Mouse (Mus musculus) kidney, adult 2 months (tissue): ENCODE data around the gene Tmem198b. TPM values are rescaled to one million over a fixed set of nuclear protein-coding genes. Genes with fewer than 3 reads are reported as not detected.

Experiments
- DNase-seq: peaks from one replicate; pipeline ENCODE4 v3.0.0; 2021
- H3K27ac ChIP-seq: fragments of 200-500 bp; 2 replicates; pipeline ENCODE4 v1.5.1; 2012; ENCODE audit warnings: low read depth, low read length, control low read depth, inconsistent platforms; ENCODE audit not compliant: insufficient read depth
- H3K27me3 ChIP-seq: fragments of 200-500 bp; replicated peaks from 2 replicates; pipeline ENCODE4 v1.6.1; 2012; ENCODE audit warnings: mild to moderate bottlenecking, moderate library complexity, low read length, inconsistent platforms; ENCODE audit not compliant: control insufficient read depth, insufficient read depth
- H3K36me3 ChIP-seq: fragments of 200-500 bp; 2 replicates; pipeline ENCODE4 v1.6.1; 2012; ENCODE audit warnings: mild to moderate bottlenecking, moderate library complexity, low read length, inconsistent platforms; ENCODE audit not compliant: control insufficient read depth, insufficient read depth
- H3K4me1 ChIP-seq: fragments of 200-500 bp; 2 replicates; pipeline ENCODE4 v1.6.1; 2011; ENCODE audit warnings: low read length; ENCODE audit not compliant: control insufficient read depth, insufficient read depth
- H3K4me3 ChIP-seq: fragments of 200-500 bp; 2 replicates; pipeline ENCODE4 v1.5.1; 2011; ENCODE audit warnings: mild to moderate bottlenecking, low read depth, low read length, control low read depth; ENCODE audit not compliant: insufficient read depth
- CTCF ChIP-seq: fragments of 200-500 bp; conservative IDR thresholded peaks from 2 replicates; pipeline ENCODE4 v1.5.1; 2011; ENCODE audit warnings: low read depth, mild to moderate bottlenecking, control low read depth, low read length, moderate library complexity, mixed read lengths; ENCODE audit not compliant: insufficient read depth, insufficient read length
- POLR2A ChIP-seq: fragments of 200-500 bp; IDR thresholded peaks from one replicate; pipeline ENCODE4 v1.6.1; 2011; ENCODE audit warnings: low read depth, low read length, control low read depth
- WGBS: fragments of 180-500 bp; shearing (Covaris S2); methylation state at CpG from one replicate; pipeline ENCODE4 v1.1.7; 2018; 5-methylcytosine and 5-hydroxymethylcytosine counted together
- polyA plus RNA-seq: library from polyadenylated mRNA; depleted of rRNA; stranded (reverse); fragments of >200 nt; gene quantifications from 2 replicates; pipeline ENCODE4 v1.2.3, GENCODE M21; 2012

Tmem198b gene
- polyA plus RNA-seq, 1 experiment, result 10.0 TPM

DNA sequence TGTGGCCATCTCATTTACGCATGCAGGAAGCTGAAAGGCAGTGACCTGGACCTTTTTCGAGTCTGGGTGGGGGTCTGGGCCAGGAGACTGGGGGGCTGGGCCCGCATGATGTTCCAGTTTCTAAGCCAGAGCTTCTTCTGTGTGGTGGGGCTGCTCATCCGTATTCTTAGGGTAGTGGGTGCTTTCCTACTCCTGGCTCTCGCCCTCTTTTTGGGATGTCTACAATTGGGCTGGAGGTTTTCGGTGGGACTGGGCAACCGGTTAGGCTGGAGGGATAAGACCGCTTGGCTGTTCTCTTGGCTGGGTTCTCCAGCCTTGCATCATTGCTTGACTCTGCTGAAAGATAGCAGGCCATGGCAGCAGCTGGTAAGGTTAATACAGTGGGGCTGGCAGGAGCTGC is 2.8 kb upstream of the Tmem198b start:
- Histone ChIP-seq H3K4me1 (peaks cover 12% of the 10 kb centered on the region; the same call in 1 of the 2 replicates), H3K27me3 (no peaks in the 10 kb centered on the region), H3K36me3 (no peaks in the 10 kb centered on the region), H3K4me3 (peak overlapping the region; percentile 11; the same call in 1 of the 2 replicates), H3K27ac (no peak overlapping the region)
- TF ChIP-seq POLR2A, result no peak
- no peak for TF ChIP-seq CTCF
- WGBS, result 83% methylated on average over 8 of the region's 8 CpGs
- no peak for DNase-seq

DNA sequence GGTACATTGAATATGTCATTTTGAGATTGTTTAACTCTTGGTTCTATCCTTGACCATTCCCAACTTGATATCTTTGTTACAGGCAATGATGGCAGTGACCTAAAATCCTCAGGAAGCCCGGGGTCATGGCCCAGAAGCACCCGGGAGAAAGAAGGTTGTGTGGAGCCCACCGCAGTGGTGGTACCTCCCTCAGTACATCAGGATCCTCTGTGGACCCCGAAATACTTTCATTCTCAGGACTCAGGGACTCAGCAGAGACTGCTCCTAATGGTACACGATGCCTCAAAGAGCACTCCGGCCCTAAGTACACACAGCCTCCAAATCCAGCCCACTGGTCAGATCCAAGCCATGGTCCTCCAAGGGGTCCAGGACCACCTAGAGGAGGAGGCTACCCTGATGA is 1.9 kb upstream of the Tmem198b start:
- no peak for TF ChIP-seq CTCF
- no peak for TF ChIP-seq POLR2A
- H3K27me3 ChIP-seq, result no peaks in the 10 kb centered on the region
- H3K27ac ChIP-seq, result no peak overlapping the region
- 38% methylated on average over 6 of the region's 6 CpGs for WGBS
- no peaks in the 10 kb centered on the region for H3K36me3 ChIP-seq
- H3K4me1 ChIP-seq, result peaks cover 12% of the 10 kb centered on the region; the same call in 1 of the 2 replicates
- DNase-seq, result no peak
- peak overlapping the region; percentile 76 for H3K4me3 ChIP-seq

DNA sequence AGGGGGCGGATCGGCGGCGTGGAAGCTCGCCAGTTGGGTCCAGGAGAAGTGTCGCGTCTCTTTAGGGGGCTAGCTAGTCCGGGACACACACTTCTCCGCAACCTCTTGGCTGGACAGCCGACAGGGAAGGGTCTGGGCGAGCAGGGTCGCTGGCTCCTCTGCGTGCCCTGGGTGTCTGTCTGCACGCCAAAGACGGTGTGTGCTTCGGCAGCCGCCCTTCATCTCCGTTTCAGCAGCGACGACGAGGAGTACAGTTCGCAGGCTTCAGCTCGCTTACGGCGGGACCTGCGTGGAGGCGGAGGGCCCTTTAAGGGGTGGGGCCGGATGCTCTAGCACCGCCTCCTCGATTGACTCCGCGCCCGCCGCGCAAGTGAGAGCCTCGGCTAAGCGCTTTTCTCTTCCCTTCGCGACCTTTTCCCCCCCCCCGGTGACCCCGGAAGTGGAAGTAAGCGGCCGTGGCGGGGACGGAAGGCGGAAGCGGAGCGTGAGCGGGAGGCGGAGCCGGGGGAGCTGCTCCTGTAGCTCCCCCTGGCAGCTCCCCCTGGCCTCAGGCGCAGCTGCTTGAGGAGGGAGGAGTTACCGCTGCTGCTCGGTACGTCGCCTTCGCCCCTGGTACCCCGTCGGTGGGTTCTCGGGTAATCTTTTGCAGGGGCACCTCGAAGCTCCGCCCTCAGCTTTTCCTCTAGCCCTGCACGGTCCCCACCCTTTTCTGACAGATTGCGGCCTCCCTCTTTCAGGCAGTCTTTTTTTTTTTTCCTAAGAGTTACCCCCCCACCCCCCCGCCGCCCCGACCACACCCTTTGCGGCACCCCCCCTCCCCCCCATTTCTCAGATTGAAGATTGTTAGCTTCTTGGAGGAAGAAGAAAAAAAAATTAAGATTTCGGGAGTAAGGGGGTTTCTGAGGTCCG is 1.2 kb upstream of the Tmem198b start:
- peak; percentile 37 for TF ChIP-seq POLR2A
- 0 out of 2 replicates have a peak, but pooled peaks have one; percentile 20 for TF ChIP-seq CTCF
- WGBS, result under 1% methylated on average over 70 of the region's 70 CpGs
- peak; percentile 98 for DNase-seq
- no peaks in the 10 kb centered on the region for H3K36me3 ChIP-seq
- H3K27ac ChIP-seq, result peak overlapping the region; percentile 88
- peaks cover 12% of the 10 kb centered on the region; the same call in 1 of the 2 replicates for H3K4me1 ChIP-seq
- peak overlapping the region; percentile 86 for H3K4me3 ChIP-seq
- H3K27me3 ChIP-seq, result no peaks in the 10 kb centered on the region

DNA sequence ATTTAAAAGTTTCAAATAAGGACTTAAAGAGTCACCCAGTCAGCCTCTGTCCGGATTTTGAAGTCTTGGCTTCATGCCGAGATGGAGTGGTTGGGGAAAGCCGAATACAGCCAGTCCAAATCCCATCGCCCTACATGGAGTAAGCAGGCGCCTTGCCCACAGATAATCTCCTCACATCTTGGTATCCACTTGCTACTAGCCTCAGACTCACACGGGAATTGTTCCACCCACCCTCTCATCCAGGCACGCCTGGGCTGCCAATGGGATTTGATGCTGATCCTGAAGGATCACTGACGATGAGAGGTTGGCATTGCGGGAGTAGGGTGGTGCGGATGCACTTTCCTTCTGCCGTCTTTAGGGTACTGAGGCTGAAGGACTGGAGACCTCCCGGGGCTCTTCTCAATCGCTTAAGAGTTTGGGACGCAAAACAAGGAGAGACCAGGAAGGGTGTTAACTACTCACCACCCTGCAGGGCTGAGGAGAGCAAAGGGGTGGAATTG is 349 bp downstream of the Tmem198b start, which contains the start of gene Dnajc14:
Dnajc14 (plus strand) TSS at position 292 of the 500 bp plus-strand sequence.
- no peaks in the 10 kb centered on the region for H3K27me3 ChIP-seq
- 2% methylated on average over 14 of the region's 14 CpGs for WGBS
- peaks cover 12% of the 10 kb centered on the region; the same call in 1 of the 2 replicates for H3K4me1 ChIP-seq
- TF ChIP-seq POLR2A, result no peak
- TF ChIP-seq CTCF, result no peak
- H3K27ac ChIP-seq, result peak within 1 kb of the TSS; percentile 88
- peak; percentile 58 for DNase-seq
- H3K4me3 ChIP-seq, result peak within 1 kb of the TSS; percentile 86
- no peaks in the 10 kb centered on the region for H3K36me3 ChIP-seq

DNA sequence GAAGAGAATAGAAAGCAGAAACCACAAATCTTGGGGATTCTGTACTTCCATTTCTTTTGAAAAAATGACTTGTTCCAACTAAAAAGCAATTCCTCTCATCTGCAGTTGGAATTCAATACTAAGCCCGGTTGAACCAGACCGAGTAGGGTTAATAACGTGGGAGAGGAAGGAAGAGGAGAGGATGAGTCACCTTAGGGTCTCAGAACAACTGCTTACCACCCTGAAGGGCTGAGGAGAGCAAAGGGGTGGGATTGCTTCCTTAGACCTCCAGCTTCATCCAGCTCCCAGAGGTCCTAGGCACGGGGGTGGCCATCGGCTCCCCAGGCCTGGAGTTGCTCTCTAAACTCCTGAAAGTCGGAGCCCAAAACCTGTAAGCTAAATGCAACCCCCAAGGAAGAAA is 809 bp downstream of the Tmem198b start:
- Histone ChIP-seq H3K4me1 (peaks cover 12% of the 10 kb centered on the region; the same call in 1 of the 2 replicates), H3K36me3 (no peaks in the 10 kb centered on the region), H3K4me3 (peak overlapping the region; percentile 86), H3K27ac (peak overlapping the region; percentile 73), H3K27me3 (no peaks in the 10 kb centered on the region)
- 24% methylated on average over 6 of the region's 6 CpGs for WGBS
- no peak for DNase-seq
- TF ChIP-seq POLR2A (no peak), CTCF (no peak)

DNA sequence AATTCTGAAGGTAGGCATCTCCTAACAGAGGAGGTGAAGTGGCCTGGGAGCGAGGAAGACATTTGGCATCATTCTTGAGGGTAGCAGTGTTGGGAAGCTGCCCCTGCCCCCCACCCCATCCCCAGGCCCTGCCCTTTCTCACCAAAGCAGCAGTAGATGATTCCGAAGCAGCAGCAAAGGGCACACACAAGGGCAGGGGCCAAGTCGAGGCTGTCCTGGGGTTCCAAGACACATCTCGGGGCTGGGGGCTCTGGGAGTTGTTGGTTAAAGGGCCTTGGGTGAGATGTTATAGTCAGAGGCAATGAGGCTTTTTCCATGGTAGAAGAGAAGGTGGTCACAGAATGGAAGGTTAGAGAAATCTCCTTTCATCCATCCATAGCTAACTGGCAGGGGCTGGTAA is 1.2 kb downstream of the Tmem198b start:
- Histone ChIP-seq H3K4me1 (peaks cover 12% of the 10 kb centered on the region; the same call in 1 of the 2 replicates), H3K4me3 (no peak overlapping the region), H3K36me3 (no peaks in the 10 kb centered on the region), H3K27ac (no peak overlapping the region), H3K27me3 (no peaks in the 10 kb centered on the region)
- no peak for DNase-seq
- WGBS, result 74% methylated on average over 4 of the region's 4 CpGs
- TF ChIP-seq CTCF (no peak), POLR2A (no peak)

DNA sequence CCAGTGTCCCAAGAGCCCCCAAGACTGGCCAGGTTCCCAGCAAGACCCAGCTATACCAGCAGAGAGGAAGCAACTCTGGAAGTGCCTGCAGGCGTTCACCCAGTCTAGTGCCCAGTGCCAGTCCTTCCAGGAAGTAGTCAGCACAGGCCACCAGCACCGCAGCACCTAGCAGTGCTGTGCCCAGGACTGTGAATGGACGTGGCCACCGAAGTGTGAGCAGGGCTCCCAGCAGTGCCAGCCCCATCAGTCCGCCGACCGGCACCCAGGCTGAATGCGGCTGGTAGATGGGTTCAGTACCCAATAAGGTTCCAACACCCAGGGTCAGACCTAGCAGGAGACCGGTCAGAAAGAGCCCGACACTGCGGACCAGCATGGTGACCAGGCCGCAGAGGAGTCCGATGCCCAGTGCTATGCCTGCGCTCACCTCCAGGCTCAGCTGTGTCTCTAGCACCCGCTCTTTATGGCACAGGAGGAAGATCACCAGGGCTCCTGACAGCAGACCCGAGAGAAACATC is 2.1 kb downstream of the Tmem198b start:
- H3K4me1 ChIP-seq, result peaks cover 9% of the 10 kb centered on the region; the same call in 1 of the 2 replicates
- no peaks in the 10 kb centered on the region for H3K27me3 ChIP-seq
- TF ChIP-seq POLR2A, result no peak
- TF ChIP-seq CTCF, result no peak
- H3K36me3 ChIP-seq, result no peaks in the 10 kb centered on the region
- no peak overlapping the region for H3K4me3 ChIP-seq
- DNase-seq, result no peak
- H3K27ac ChIP-seq, result no peak overlapping the region
- 93% methylated on average over 16 of the region's 16 CpGs for WGBS
